Mouse (Mus musculus) midbrain, embryonic 13.5 days (tissue): ENCODE data around the gene Med4. TPM values are rescaled to one million over a fixed set of nuclear protein-coding genes. Genes with fewer than 3 reads are reported as not detected.

Experiments
- ATAC-seq: fragments of 200-750 bp; cut with Nextera tagmentation; 2 replicates; pipeline ENCODE4 v1.8.0; 2017; ENCODE audit warnings: mild to moderate bottlenecking, moderate TSS enrichment, moderate library complexity
- H3K27ac ChIP-seq: fragments of 300-500 bp; sonication (generic); 2 replicates; pipeline ENCODE4 v1.5.1; 2015; ENCODE audit warnings: inconsistent platforms, mild to moderate bottlenecking, moderate library complexity
- H3K27me3 ChIP-seq: fragments of 300-500 bp; sonication (generic); 2 replicates; pipeline ENCODE4 v1.6.1; 2015; ENCODE audit warnings: mild to moderate bottlenecking, inconsistent platforms
- H3K36me3 ChIP-seq: fragments of 300-500 bp; sonication (generic); 2 replicates; pipeline ENCODE4 v1.6.1; 2015; ENCODE audit warnings: mild to moderate bottlenecking, inconsistent platforms
- H3K4me1 ChIP-seq: fragments of 300-500 bp; sonication (generic); replicated peaks from 2 replicates; pipeline ENCODE4 v1.6.1; 2015; ENCODE audit warnings: inconsistent platforms
- H3K4me2 ChIP-seq: fragments of 300-500 bp; sonication (generic); replicated peaks from 2 replicates; pipeline ENCODE4 v1.6.1; 2015; ENCODE audit warnings: moderate library complexity, mild to moderate bottlenecking, inconsistent platforms
- H3K4me3 ChIP-seq: fragments of 300-500 bp; sonication (generic); replicated peaks from 2 replicates; pipeline ENCODE4 v1.5.1; 2015; ENCODE audit warnings: mild to moderate bottlenecking, inconsistent platforms
- H3K9ac ChIP-seq: fragments of 300-500 bp; sonication (generic); replicated peaks from 2 replicates; pipeline ENCODE4 v1.6.1; 2015; ENCODE audit warnings: mild to moderate bottlenecking, inconsistent platforms
- H3K9me3 ChIP-seq: fragments of 300-500 bp; sonication (generic); 2 replicates; pipeline ENCODE4 v1.6.1; 2016; ENCODE audit warnings: mild to moderate bottlenecking, inconsistent platforms
- WGBS: fragments of 180-500 bp; shearing (Covaris S2); methylation state at CpG from one replicate; pipeline ENCODE4 v1.1.7; 2015; 5-methylcytosine and 5-hydroxymethylcytosine counted together
- polyA plus RNA-seq: library from polyadenylated mRNA; unstranded; fragments of >200 nt; fragmentation: Nextera tagmentation; extraction: Ambion mirVana; gene quantifications from 2 replicates; pipeline ENCODE4 v1.2.1, GENCODE M21; 2015

Gene Med4
- 91.2 and 96.7 TPM in 2 replicates for polyA plus RNA-seq

GRCm38 (mm10) chr14:73509765-73510423, at the start of gene Med4:
TSS of gene Med4 (plus strand) at chr14:73510025.
- H3K9me3 ChIP-seq: no peaks in the 10 kb centered on the region
- peak; percentile 97 for ATAC-seq
- H3K9ac ChIP-seq: peak within 1 kb of the TSS; percentile 85
- H3K4me2 ChIP-seq: peak within 1 kb of the TSS; percentile 89
- peaks cover 12% of the 10 kb centered on the region for H3K36me3 ChIP-seq
- H3K27me3 ChIP-seq: 0 out of 2 replicates have a peak, but pooled peaks cover 3% of the 10 kb centered on the region
- peak within 1 kb of the TSS; percentile 95 for H3K4me3 ChIP-seq
- under 1% methylated on average over 41 of the region's 41 CpGs for WGBS
- H3K4me1 ChIP-seq: peaks cover 19% of the 10 kb centered on the region
- H3K27ac ChIP-seq: no peak within 1 kb of the TSS

- H3K27me3 ChIP-seq: no peaks in the 10 kb centered on the region
- no peak overlapping the region for H3K9ac ChIP-seq
- WGBS: 86% methylated on average over 12 of the region's 12 CpGs
- no peak overlapping the region for H3K27ac ChIP-seq
- no peak for ATAC-seq
- H3K4me2 ChIP-seq: no peak overlapping the region
- H3K36me3 ChIP-seq: no peaks in the 10 kb centered on the region
- H3K4me3 ChIP-seq: no peak overlapping the region
- H3K9me3 ChIP-seq: no peaks in the 10 kb centered on the region
- H3K4me1 ChIP-seq: no peaks in the 10 kb centered on the region
These were observed 49.2 kb upstream of the Med4 start for GRCm38 (mm10) chr14:73460514-73461134.

GRCm38 (mm10) chr14:73462211-73462610, 47.6 kb upstream of the Med4 start:
- no peaks in the 10 kb centered on the region for H3K9me3 ChIP-seq
- H3K4me3 ChIP-seq: no peak overlapping the region
- no peaks in the 10 kb centered on the region for H3K27me3 ChIP-seq
- no peak overlapping the region for H3K9ac ChIP-seq
- no peaks in the 10 kb centered on the region for H3K36me3 ChIP-seq
- no peak for ATAC-seq
- 88% methylated on average over 4 of the region's 4 CpGs for WGBS
- H3K4me1 ChIP-seq: no peaks in the 10 kb centered on the region
- H3K4me2 ChIP-seq: no peak overlapping the region
- no peak overlapping the region for H3K27ac ChIP-seq

GRCm38 (mm10) chr14:73467697-73468096, 42.1 kb upstream of the Med4 start:
- H3K9ac ChIP-seq: no peak overlapping the region
- H3K4me2 ChIP-seq: no peak overlapping the region
- ATAC-seq: no peak
- H3K4me3 ChIP-seq: no peak overlapping the region
- WGBS: 85% methylated on average over 6 of the region's 6 CpGs
- H3K27me3 ChIP-seq: no peaks in the 10 kb centered on the region
- peaks cover 6% of the 10 kb centered on the region; the same call in 1 of the 2 replicates for H3K4me1 ChIP-seq
- H3K27ac ChIP-seq: no peak overlapping the region
- H3K36me3 ChIP-seq: no peaks in the 10 kb centered on the region
- no peaks in the 10 kb centered on the region for H3K9me3 ChIP-seq

GRCm38 (mm10) chr14:73469506-73469905, 40.3 kb upstream of the Med4 start:
- no peak overlapping the region for H3K9ac ChIP-seq
- H3K36me3 ChIP-seq: no peaks in the 10 kb centered on the region
- no peaks in the 10 kb centered on the region for H3K9me3 ChIP-seq
- no peaks in the 10 kb centered on the region for H3K27me3 ChIP-seq
- no peak overlapping the region for H3K4me3 ChIP-seq
- H3K4me1 ChIP-seq: peaks cover 13% of the 10 kb centered on the region; the same call in 1 of the 2 replicates
- WGBS: 52% methylated on average over 7 of the region's 7 CpGs
- no peak overlapping the region for H3K4me2 ChIP-seq
- no peak overlapping the region for H3K27ac ChIP-seq
- ATAC-seq: 0 out of 2 replicates have a peak, but pooled peaks have one; percentile 58

GRCm38 (mm10) chr14:73470593-73470992, 39.2 kb upstream of the Med4 start:
- H3K36me3 ChIP-seq: no peaks in the 10 kb centered on the region
- no peak overlapping the region for H3K4me3 ChIP-seq
- H3K9ac ChIP-seq: no peak overlapping the region
- H3K4me1 ChIP-seq: peaks cover 16% of the 10 kb centered on the region; the same call in 1 of the 2 replicates
- ATAC-seq: no peak
- 80% methylated on average over 8 of the region's 8 CpGs for WGBS
- no peaks in the 10 kb centered on the region for H3K27me3 ChIP-seq
- H3K27ac ChIP-seq: no peak overlapping the region
- H3K9me3 ChIP-seq: no peaks in the 10 kb centered on the region
- no peak overlapping the region for H3K4me2 ChIP-seq

- Histone ChIP-seq H3K4me3 (no peak overlapping the region), H3K27ac (no peak overlapping the region), H3K4me1 (peaks cover 18% of the 10 kb centered on the region; the same call in 1 of the 2 replicates), H3K4me2 (no peak overlapping the region), H3K36me3 (no peaks in the 10 kb centered on the region), H3K27me3 (no peaks in the 10 kb centered on the region), H3K9ac (no peak overlapping the region), H3K9me3 (no peaks in the 10 kb centered on the region)
- ATAC-seq: no peak
- 63% methylated on average over 7 of the region's 7 CpGs for WGBS
These were observed 37.6 kb upstream of the Med4 start for GRCm38 (mm10) chr14:73472205-73472604.

- H3K4me1 ChIP-seq: peaks cover 18% of the 10 kb centered on the region; the same call in 1 of the 2 replicates
- no peaks in the 10 kb centered on the region for H3K27me3 ChIP-seq
- no peak for ATAC-seq
- no peak overlapping the region for H3K4me3 ChIP-seq
- no peaks in the 10 kb centered on the region for H3K36me3 ChIP-seq
- H3K4me2 ChIP-seq: no peak overlapping the region
- no peak overlapping the region for H3K27ac ChIP-seq
- no peak overlapping the region for H3K9ac ChIP-seq
- no peaks in the 10 kb centered on the region for H3K9me3 ChIP-seq
- WGBS: 63% methylated on average over 3 of the region's 3 CpGs
These were observed 36.0 kb upstream of the Med4 start for GRCm38 (mm10) chr14:73473670-73474460.

- ATAC-seq: 0 out of 2 replicates have a peak, but pooled peaks have one; percentile 66
- Histone ChIP-seq H3K27ac (no peak overlapping the region), H3K27me3 (no peaks in the 10 kb centered on the region), H3K9ac (no peak overlapping the region), H3K36me3 (no peaks in the 10 kb centered on the region), H3K4me2 (no peak overlapping the region), H3K4me1 (peaks cover 20% of the 10 kb centered on the region; the same call in 1 of the 2 replicates), H3K4me3 (no peak overlapping the region), H3K9me3 (no peaks in the 10 kb centered on the region)
- WGBS: 25% methylated on average over 7 of the region's 7 CpGs
These were observed 35.2 kb upstream of the Med4 start for GRCm38 (mm10) chr14:73474636-73475093.

GRCm38 (mm10) chr14:73475506-73475905, 34.3 kb upstream of the Med4 start:
- H3K27ac ChIP-seq: no peak overlapping the region
- H3K4me2 ChIP-seq: no peak overlapping the region
- no peak overlapping the region for H3K9ac ChIP-seq
- WGBS: 79% methylated on average over 7 of the region's 7 CpGs
- H3K4me3 ChIP-seq: no peak overlapping the region
- ATAC-seq: no peak
- H3K36me3 ChIP-seq: no peaks in the 10 kb centered on the region
- no peaks in the 10 kb centered on the region for H3K27me3 ChIP-seq
- H3K9me3 ChIP-seq: no peaks in the 10 kb centered on the region
- H3K4me1 ChIP-seq: peaks cover 21% of the 10 kb centered on the region; the same call in 1 of the 2 replicates

- Histone ChIP-seq H3K27me3 (no peaks in the 10 kb centered on the region), H3K4me3 (no peak overlapping the region), H3K36me3 (no peaks in the 10 kb centered on the region), H3K27ac (no peak overlapping the region), H3K4me1 (peaks cover 21% of the 10 kb centered on the region; the same call in 1 of the 2 replicates), H3K4me2 (no peak overlapping the region), H3K9ac (no peak overlapping the region), H3K9me3 (no peaks in the 10 kb centered on the region)
- peak; percentile 77 for ATAC-seq
- 64% methylated on average over 8 of the region's 8 CpGs for WGBS
These were observed 33.4 kb upstream of the Med4 start for GRCm38 (mm10) chr14:73476361-73476934.
